Mouse (Mus musculus): ENCODE measurements around the gene Celsr1. TPM values are rescaled to one million over a fixed set of nuclear protein-coding genes. Genes with fewer than 3 reads are reported as not detected.

Celsr1 gene
- 0.17 TPM in 1 of 2 replicates, not detected in the other for total RNA-seq (2012; rRNA removed)
- total RNA-seq (2014; rRNA removed): not detected in 2 replicates
- not detected in 2 replicates for polyA plus RNA-seq (2012; ENCODE audit: insufficient read length, low read depth)

- Histone ChIP-seq H3K36me3 (replicated peaks in 1 of 2; ENCODE audit: control insufficient read depth in 1 of 2, insufficient read depth in 1 of 2, low read length in 1 of 2) (no peaks in the 10 kb centered on the region), H3K27me3 (replicated peaks) (no peaks in the 10 kb centered on the region), H3K27ac (ENCODE audit: insufficient read depth, low read depth) (no peak within 1 kb of the TSS), H3K9me3 (replicated peaks; ENCODE audit: low read length) (peaks cover 39% of the 10 kb centered on the region), H3K9ac (ENCODE audit: insufficient read depth, low read depth) (no peak within 1 kb of the TSS), H3K4me3 (replicated peaks in 1 of 3; ENCODE audit: low read depth in 2 of 3, low read length in 2 of 3, poor library complexity in 1 of 3) (no peak within 1 kb of the TSS), H3K4me1 (ENCODE audit: control insufficient read depth in 1 of 2, insufficient read depth in 2 of 2) (no peaks in the 10 kb centered on the region), H3K79me2 (replicated peaks; ENCODE audit: control insufficient read depth, extremely low read depth, insufficient read depth, poor library complexity, severe bottlenecking) (no peaks in the 10 kb centered on the region), H3K4me2 (ENCODE audit: insufficient read depth, low read depth, poor library complexity, severe bottlenecking) (no peak within 1 kb of the TSS)
- DNase-seq (ENCODE audit: extremely low read depth): no peak
- TF ChIP-seq NRF1 (IDR thresholded peaks at IDR 0.05; ENCODE audit: low read depth, low read length) (no peak), UBTF (IDR thresholded peaks at IDR 0.05; ENCODE audit: low read depth, low read length) (no peak), ETS1 (conservative IDR thresholded peaks at IDR 0.05; ENCODE audit: low read depth, low read length) (no peak), HCFC1 (IDR thresholded peaks at IDR 0.05; ENCODE audit: low read depth, low read length) (no peak)
- in situ Hi-C loops (cut with MboI; ENCODE audit: low pct_ligation_motif_present, low pct_unique_long_range_greater_than_20kb, low sequenced_read_pairs) (loop anchor here (25.0 kb wide), 1 partner anchor 296 kb away; the partner anchor contains the start of gene Ppara), dilution Hi-C loops (cut with MboI; ENCODE audit: extremely low pct_ligation_motif_present, extremely low pct_unique_long_range_greater_than_20kb, low sequenced_read_pairs) (no loop called here)
Measured at GRCm38 (mm10) chr15:86033191-86033841, at the start of gene Celsr1. Gene Celsr1 (minus strand): TSS chr15:86033777.

DNA sequence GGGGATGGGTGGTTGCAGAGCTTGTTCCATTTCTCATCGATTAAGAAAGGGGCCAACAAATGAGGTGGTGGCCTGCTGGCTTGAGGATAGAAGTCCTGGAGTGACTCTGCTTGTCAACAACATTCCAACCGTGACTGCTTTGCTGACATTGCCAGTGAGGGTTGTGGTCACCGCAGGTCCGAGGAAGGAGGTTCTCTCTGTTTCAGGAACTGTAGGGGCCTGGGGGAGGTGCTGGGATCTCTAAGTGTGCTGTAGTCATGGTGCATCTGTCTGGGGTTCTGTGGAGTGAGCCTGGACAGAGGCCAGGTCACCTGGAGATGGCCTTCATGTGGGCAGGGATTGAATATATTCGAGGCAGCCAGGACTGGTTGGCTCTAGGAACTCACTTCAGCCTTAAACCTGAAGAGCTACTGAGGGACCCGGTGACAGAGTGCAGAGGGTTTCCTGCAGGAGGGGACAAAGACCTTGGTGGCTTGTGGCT, 49.7 kb upstream of the Celsr1 start:
- Histone ChIP-seq H3K9me3 (replicated peaks; ENCODE audit: low read length) (no peaks in the 10 kb centered on the region), H3K9ac (ENCODE audit: insufficient read depth, low read depth) (no peak overlapping the region), H3K27ac (ENCODE audit: insufficient read depth, low read depth) (no peak overlapping the region), H3K4me2 (ENCODE audit: insufficient read depth, low read depth, poor library complexity, severe bottlenecking) (no peak overlapping the region), H3K36me3 (replicated peaks in 1 of 2; ENCODE audit: control insufficient read depth in 1 of 2, insufficient read depth in 1 of 2, low read length in 1 of 2) (no peaks in the 10 kb centered on the region), H3K4me1 (ENCODE audit: control insufficient read depth in 1 of 2, insufficient read depth in 2 of 2) (peaks cover 2 to 10% of the 10 kb centered on the region in 2 experiments; a peak in 3 of 4 replicates), H3K4me3 (replicated peaks in 1 of 3; ENCODE audit: low read depth in 2 of 3, low read length in 2 of 3, poor library complexity in 1 of 3) (no peak overlapping the region), H3K27me3 (replicated peaks) (peaks cover 51% of the 10 kb centered on the region), H3K79me2 (replicated peaks; ENCODE audit: control insufficient read depth, extremely low read depth, insufficient read depth, poor library complexity, severe bottlenecking) (no peaks in the 10 kb centered on the region)
- TF ChIP-seq MXI1 (IDR thresholded peaks at IDR 0.05; ENCODE audit: low read depth, low read length) (no peak), TCF12 (IDR thresholded peaks at IDR 0.05; ENCODE audit: low read depth, low read length) (no peak), MEF2A (IDR thresholded peaks at IDR 0.05; ENCODE audit: borderline replicate concordance, low read depth, low read length) (no peak), JUND (conservative IDR thresholded peaks at IDR 0.05; ENCODE audit: low read depth, low read length) (no peak), ZKSCAN1 (IDR thresholded peaks at IDR 0.05; ENCODE audit: borderline replicate concordance, low read depth, low read length) (no peak), SIN3A (IDR thresholded peaks at IDR 0.05; ENCODE audit: low read length) (no peak), EP300 (IDR thresholded peaks at IDR 0.05; ENCODE audit: low read length) (no peak), POLR2A (IDR thresholded peaks at IDR 0.05; ENCODE audit: low read depth, low read length) (no peak), IRF4 (IDR thresholded peaks at IDR 0.05; ENCODE audit: low read depth, low read length) (no peak)
- DNase-seq (ENCODE audit: extremely low read depth): no peak
- in situ Hi-C loops (cut with MboI; ENCODE audit: low pct_ligation_motif_present, low pct_unique_long_range_greater_than_20kb, low sequenced_read_pairs) (loop anchor here (5.0 kb wide), 1 partner anchor 39 kb away; no protein-coding TSS in a partner anchor), dilution Hi-C loops (cut with MboI; ENCODE audit: extremely low pct_ligation_motif_present, extremely low pct_unique_long_range_greater_than_20kb, low sequenced_read_pairs) (no loop called here)
